Mouse (Mus musculus) MEL (cell line): Measurements from ENCODE around the gene Ubr7.

Experiments
- CTCF ChIP-seq, 3 experiments: IDR thresholded peaks in 2 of 3; conservative IDR thresholded peaks in 1 of 3; 2 replicates each; pipeline ENCODE4 v1.5.1; 2011 to 2012; ENCODE audit warnings: low read length in 3 of 3, low read depth in 2 of 3, mild to moderate bottlenecking in 2 of 3, improper control_type of control experiment in 1 of 3, inconsistent platforms in 1 of 3, mixed read lengths in 1 of 3, moderate library complexity in 1 of 3; ENCODE audit not compliant: control insufficient read depth in 1 of 3, insufficient read depth in 1 of 3, poor library complexity in 1 of 3, severe bottlenecking in 1 of 3
- E2F4 ChIP-seq: IDR thresholded peaks from 2 replicates; pipeline ENCODE4 v1.6.1; 2011; ENCODE audit warnings: low read depth, low read length, improper control_type of control experiment, borderline replicate concordance
- ETS1 ChIP-seq: IDR thresholded peaks from 2 replicates; pipeline ENCODE4 v1.6.1; 2012; ENCODE audit warnings: low read depth, mild to moderate bottlenecking, inconsistent platforms, low read length, improper control_type of control experiment, moderate library complexity
- GATA1 ChIP-seq: IDR thresholded peaks from 2 replicates; pipeline ENCODE4 v1.6.1; 2011; ENCODE audit warnings: low read depth, low read length, improper control_type of control experiment
- HCFC1 ChIP-seq: IDR thresholded peaks from 2 replicates; pipeline ENCODE4 v1.6.1; 2012; ENCODE audit warnings: low read depth, mild to moderate bottlenecking, inconsistent platforms, low read length, improper control_type of control experiment, moderate library complexity
- MAX ChIP-seq: IDR thresholded peaks from 2 replicates; pipeline ENCODE4 v1.6.1; 2011; ENCODE audit warnings: low read length, improper control_type of control experiment
- NRF1 ChIP-seq: IDR thresholded peaks from 2 replicates; pipeline ENCODE4 v1.6.1; 2014; ENCODE audit warnings: low read depth, mild to moderate bottlenecking, inconsistent platforms, low read length, improper control_type of control experiment, moderate library complexity; ENCODE audit not compliant: poor library complexity, insufficient read depth, severe bottlenecking
- POLR2A ChIP-seq, 2 experiments: IDR thresholded peaks; 2 replicates each; pipeline ENCODE4 v1.6.1; 2011 to 2012; ENCODE audit warnings: low read length in 2 of 2, mild to moderate bottlenecking in 2 of 2, control low read depth in 1 of 2, improper control_type of control experiment in 1 of 2, low read depth in 1 of 2, moderate library complexity in 1 of 2; ENCODE audit not compliant: control insufficient read depth in 1 of 2, insufficient read depth in 1 of 2, poor library complexity in 1 of 2
- SIN3A ChIP-seq: IDR thresholded peaks from 2 replicates; pipeline ENCODE4 v1.6.1; 2012; ENCODE audit warnings: low read length, improper control_type of control experiment, inconsistent platforms
- TAL1 ChIP-seq: IDR thresholded peaks from 2 replicates; pipeline ENCODE4 v1.6.1; 2012; ENCODE audit warnings: mild to moderate bottlenecking, inconsistent platforms, low read length, moderate library complexity, mixed read lengths
- ZNF384 ChIP-seq: IDR thresholded peaks from 2 replicates; pipeline ENCODE4 v1.6.1; 2012; ENCODE audit warnings: low read depth, mild to moderate bottlenecking, inconsistent platforms, low read length, improper control_type of control experiment

GRCm38 (mm10) chr12:102761668-102762067 lies 3.9 kb downstream of the Ubr7 start:
- TF ChIP-seq CTCF (IDR thresholded peaks at IDR 0.05 in 2 of 3, conservative IDR thresholded peaks at IDR 0.05 in 1 of 3; ENCODE audit: control insufficient read depth in 1 of 3, insufficient read depth in 1 of 3, low read depth in 2 of 3, low read length in 3 of 3, poor library complexity in 1 of 3, severe bottlenecking in 1 of 3) (no peak), GATA1 (no peak), NRF1 (no peak), E2F4 (no peak), ETS1 (no peak), TAL1 (no peak), SIN3A (no peak), HCFC1 (no peak), MAX (no peak), ZNF384 (no peak), POLR2A (IDR thresholded peaks at IDR 0.05; ENCODE audit: control insufficient read depth in 1 of 2, insufficient read depth in 1 of 2, low read depth in 1 of 2, low read length in 2 of 2, poor library complexity in 1 of 2) (no peak)
